Comparison of ENCODE assay signal across 8 mouse cellular contexts in genomic region chr14:76416366-76417040, GRCm38 (mm10). TPM values are rescaled to one million over a fixed set of nuclear protein-coding genes. Genes with fewer than 3 reads are reported as not detected.
DNase-seq lines count a peak whose midpoint lies in the region; ATAC-seq and TF ChIP-seq lines count a peak whose summit lies in the region.

No protein-coding gene starts in this region.

- 79% methylated on average over 27 of the region's 27 CpGs for WGBS in spleen, adult 2 months
- 59% methylated on average over 27 of the region's 27 CpGs for WGBS in limb, embryonic 14.5 days
- WGBS in stomach, embryonic 15.5 days: 46% methylated on average over 27 of the region's 27 CpGs

- H3K9me3 ChIP-seq in limb, embryonic 14.5 days (ENCODE audit: control insufficient read depth, low read length): no peaks in the 10 kb centered on the region
- no peaks in the 10 kb centered on the region for H3K9me3 ChIP-seq in stomach, embryonic 15.5 days

- peak overlapping the region; percentile 88 for H3K4me2 ChIP-seq in limb, embryonic 14.5 days (replicated peaks; ENCODE audit: low read depth, low read length, severe bottlenecking)
- peak overlapping the region; percentile 93 for H3K4me2 ChIP-seq in stomach, embryonic 15.5 days

- DNase-seq in cerebellum, adult 9-10 months: peak; percentile 46
- DNase-seq in cerebellum, postnatal 36 days: no peak
- DNase-seq in spleen, adult 2 months (ENCODE audit: low read depth in 1 of 2, low spot score in 2 of 2): no peak
- DNase-seq in spleen, adult 12 weeks (ENCODE audit: low spot score): no peak
- DNase-seq in limb, embryonic 14.5 days (ENCODE audit: low spot score): no peak
- no peak for DNase-seq in frontal cortex, postnatal 14 days (ENCODE audit: low spot score in 2 of 2)
- DNase-seq in ovary, adult 18-20 months (ENCODE audit: low spot score): no peak

- no peaks in the 10 kb centered on the region for H3K4me1 ChIP-seq in spleen, adult 2 months (ENCODE audit: control insufficient read depth, insufficient read depth, insufficient read length)
- H3K4me1 ChIP-seq in limb, embryonic 14.5 days (ENCODE audit: control insufficient read depth, insufficient read depth, low read length): peaks cover 48% of the 10 kb centered on the region
- peaks cover 43% of the 10 kb centered on the region for H3K4me1 ChIP-seq in stomach, embryonic 15.5 days

- peak overlapping the region; percentile 97 for H3K9ac ChIP-seq in limb, embryonic 14.5 days (ENCODE audit: low read depth, low read length, severe bottlenecking)
- peak overlapping the region; percentile 96; the same call in 1 of the 2 replicates for H3K9ac ChIP-seq in stomach, embryonic 15.5 days

- H3K27me3 ChIP-seq in spleen, adult 2 months (ENCODE audit: control insufficient read depth, insufficient read depth, low read length): peaks cover 9% of the 10 kb centered on the region; the same call in 1 of the 2 replicates
- H3K27me3 ChIP-seq in limb, embryonic 14.5 days (ENCODE audit: control insufficient read depth, insufficient read depth, low read length): no peaks in the 10 kb centered on the region
- no peaks in the 10 kb centered on the region for H3K27me3 ChIP-seq in stomach, embryonic 15.5 days (replicated peaks)

- H3K36me3 ChIP-seq in spleen, adult 2 months (ENCODE audit: control insufficient read depth, insufficient read depth, low read length): no peaks in the 10 kb centered on the region
- peaks cover 26% of the 10 kb centered on the region for H3K36me3 ChIP-seq in limb, embryonic 14.5 days (ENCODE audit: control insufficient read depth, insufficient read depth, low read length)
- peaks cover 14% of the 10 kb centered on the region; the same call in 1 of the 2 replicates for H3K36me3 ChIP-seq in stomach, embryonic 15.5 days

- no peak for ATAC-seq in limb, embryonic 14.5 days (ENCODE audit: low FRiP score, low read depth)
- ATAC-seq in stomach, embryonic 15.5 days (ENCODE audit: insufficient read depth, low FRiP score, low read depth): no peak

- H3K4me3 ChIP-seq in spleen, adult 2 months (ENCODE audit: extremely low read depth, insufficient read depth, insufficient read length): peak overlapping the region; percentile 88
- peak overlapping the region; percentile 86 for H3K4me3 ChIP-seq in limb, embryonic 14.5 days (replicated peaks; ENCODE audit: low read length)
- peak overlapping the region; percentile 84 for H3K4me3 ChIP-seq in stomach, embryonic 15.5 days (replicated peaks)

- no peak overlapping the region for H3K27ac ChIP-seq in spleen, adult 2 months (ENCODE audit: insufficient read depth, low read length)
- peak overlapping the region; percentile 97; the same call in 1 of the 2 replicates for H3K27ac ChIP-seq in limb, embryonic 14.5 days (replicated peaks; ENCODE audit: low read depth, low read length)
- H3K27ac ChIP-seq in stomach, embryonic 15.5 days: peak overlapping the region; percentile 98; the same call in 1 of the 2 replicates

- no peak for TF ChIP-seq CTCF in spleen, adult 2 months (IDR thresholded peaks at IDR 0.05; ENCODE audit: extremely low read depth, insufficient read depth, insufficient read length, insufficient replicate concordance)

- TF ChIP-seq POLR2A in spleen, adult 2 months (IDR thresholded peaks at IDR 0.05; ENCODE audit: low read depth, low read length): no peak
- TF ChIP-seq POLR2A in limb, embryonic 14.5 days (IDR thresholded peaks at IDR 0.05; ENCODE audit: borderline replicate concordance, extremely low read depth, insufficient read depth, insufficient read length): no peak

RNA-seq across cellular contexts. Expression of gene Tsc22d1, which starts 1.7 kb away (rescaled TPM):
- polyA plus RNA-seq in spleen, adult 2 months (2012; rRNA removed): 82.9 and 93.7 TPM in 2 replicates
- polyA plus RNA-seq in limb, embryonic 14.5 days (2012; rRNA removed): 484 and 506 TPM in 2 replicates
- polyA plus RNA-seq in limb, embryonic 14.5 days (2014; fragmentation: Nextera tagmentation; extraction: Ambion mirVana): 686 and 769 TPM in 2 replicates
- polyA plus RNA-seq in stomach, embryonic 15.5 days (2015; fragmentation: Nextera tagmentation; extraction: Ambion mirVana): 474 and 525 TPM in 2 replicates
